Mouse (Mus musculus) embryonic facial prominence, embryonic 14.5 days (tissue): ENCODE results near the gene Dennd6b. TPM values are rescaled to one million over a fixed set of nuclear protein-coding genes. Genes with fewer than 3 reads are reported as not detected.

ENCODE experiments used
- ATAC-seq: fragments of 200-750 bp; cut with Nextera tagmentation; 2 replicates; pipeline ENCODE4 v1.8.0; 2017; ENCODE audit warnings: low read depth, moderate number of reproducible peaks, moderate TSS enrichment
- DNase-seq: peaks from one replicate; pipeline ENCODE4 v3.0.0-alpha.2; 2015; ENCODE audit warnings: low spot score
- H3K27ac ChIP-seq: fragments of 300-500 bp; sonication (generic); replicated peaks from 2 replicates; pipeline ENCODE4 v1.5.1; 2014; ENCODE audit warnings: low read depth, mild to moderate bottlenecking, low read length, moderate library complexity
- H3K27me3 ChIP-seq: fragments of 300-500 bp; sonication (generic); replicated peaks from 2 replicates; pipeline ENCODE4 v1.6.1; 2014; ENCODE audit warnings: low read length; ENCODE audit not compliant: control insufficient read depth, insufficient read depth
- H3K36me3 ChIP-seq: fragments of 300-500 bp; sonication (generic); 2 replicates; pipeline ENCODE4 v1.6.1; 2014; ENCODE audit warnings: low read length, mixed read lengths; ENCODE audit not compliant: control insufficient read depth, insufficient read depth
- H3K4me1 ChIP-seq: fragments of 300-500 bp; sonication (generic); 2 replicates; pipeline ENCODE4 v1.6.1; 2014; ENCODE audit warnings: antibody characterized with exemption, low read length; ENCODE audit not compliant: control insufficient read depth, insufficient read depth
- H3K4me2 ChIP-seq: fragments of 300-500 bp; sonication (generic); 2 replicates; pipeline ENCODE4 v1.6.1; 2014; ENCODE audit warnings: low read depth, mild to moderate bottlenecking, low read length, moderate library complexity, mixed read lengths
- H3K4me3 ChIP-seq: fragments of 300-500 bp; sonication (generic); 2 replicates; pipeline ENCODE4 v1.5.1; 2014; ENCODE audit warnings: low read depth, mild to moderate bottlenecking, low read length
- H3K9ac ChIP-seq: fragments of 300-500 bp; sonication (generic); 2 replicates; pipeline ENCODE4 v1.6.1; 2014; ENCODE audit warnings: low read depth, mild to moderate bottlenecking, low read length, moderate library complexity, mixed read lengths
- H3K9me3 ChIP-seq: fragments of 300-500 bp; sonication (generic); 2 replicates; pipeline ENCODE4 v1.6.1; 2016; ENCODE audit warnings: low read length; ENCODE audit not compliant: control insufficient read depth
- WGBS: fragments of 180-500 bp; shearing (Covaris S2); extraction: QIAGEN DNeasy Blood & Tissue Kit; methylation state at CpG from one replicate; pipeline ENCODE4 v1.1.7; 2014; 5-methylcytosine and 5-hydroxymethylcytosine counted together
- microRNA-seq: library from miRNA; unstranded; fragments of <30 nt; microRNA quantifications from one replicate; pipeline ENCODE4, GENCODE M21; 2016; ENCODE audit warnings: borderline number of aligned reads
- polyA plus RNA-seq: library from polyadenylated mRNA; unstranded; fragments of >200 nt; fragmentation: Nextera tagmentation; extraction: Ambion mirVana; gene quantifications from 2 replicates; pipeline ENCODE4 v1.2.1, GENCODE M21; 2014

Gene Dennd6b
- polyA plus RNA-seq, 1 experiment from 2014 or later, result 11.4 TPM

DNA sequence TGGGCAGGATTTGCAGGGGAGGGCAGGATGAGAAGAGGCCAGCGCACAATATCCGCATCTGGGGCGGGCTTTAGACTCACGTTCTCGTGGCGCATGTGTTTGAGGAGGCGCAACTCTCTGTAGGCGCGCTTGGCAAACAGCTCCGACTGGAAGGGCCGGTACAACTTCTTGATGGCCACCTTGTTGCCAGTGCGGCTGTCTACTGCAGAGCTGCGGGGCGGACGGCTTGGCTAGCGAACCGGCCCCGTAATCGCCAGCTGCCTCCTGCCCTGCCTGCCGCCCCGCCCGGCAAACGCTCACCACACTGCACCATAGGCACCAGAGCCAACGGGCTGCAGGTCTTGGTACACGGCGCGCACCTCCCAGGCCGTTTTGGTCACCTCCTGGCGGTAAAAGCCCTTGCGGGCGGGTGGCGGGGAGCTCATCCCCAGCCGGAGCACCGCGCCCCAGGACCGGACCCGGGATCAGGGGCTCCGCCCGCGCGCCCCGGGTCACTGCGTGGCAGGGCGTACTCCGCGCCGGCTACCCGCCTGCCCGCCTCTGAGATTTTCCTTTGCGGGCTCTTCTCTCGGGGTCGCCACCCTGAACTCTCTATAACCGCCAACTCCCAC, 56.1 kb downstream of the Dennd6b start:
- DNase-seq (peak; percentile 68), ATAC-seq (peak; percentile 48)
- peak overlapping the region; percentile 33 for H3K27ac ChIP-seq
- peak overlapping the region; percentile 62 for H3K9ac ChIP-seq
- H3K4me1 ChIP-seq, result peaks cover 7% of the 10 kb centered on the region; the same call in 1 of the 2 replicates
- H3K4me2 ChIP-seq, result peak overlapping the region; percentile 93
- peak overlapping the region; percentile 49 for H3K4me3 ChIP-seq
- H3K36me3 ChIP-seq, result no peaks in the 10 kb centered on the region
- 2% methylated on average over 26 of the region's 53 CpGs for WGBS
- H3K9me3 ChIP-seq, result no peaks in the 10 kb centered on the region
- peaks cover 45% of the 10 kb centered on the region for H3K27me3 ChIP-seq

DNA sequence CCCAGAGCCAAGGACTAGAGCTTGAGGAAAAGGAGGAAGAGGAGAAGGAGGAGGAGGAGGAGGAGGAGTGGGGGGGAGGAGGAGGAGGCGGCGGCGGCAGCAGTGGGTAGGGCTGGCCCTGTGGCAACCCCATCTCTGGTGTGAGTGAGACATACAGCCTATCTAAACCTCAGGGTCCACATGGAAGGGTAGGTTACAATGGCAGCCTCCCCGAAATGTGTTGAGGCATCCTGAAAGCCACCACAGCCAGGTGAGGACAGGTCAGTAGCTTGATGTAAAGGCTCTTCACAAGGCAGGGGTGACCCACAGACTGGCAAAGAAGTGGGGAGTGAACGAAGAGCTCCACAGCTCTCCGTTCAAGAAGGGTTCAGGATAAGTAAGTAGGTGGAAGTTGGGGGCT, 57.8 kb downstream of the Dennd6b start:
- Histone ChIP-seq H3K4me1 (peaks cover 7% of the 10 kb centered on the region; the same call in 1 of the 2 replicates), H3K27ac (no peak overlapping the region), H3K27me3 (peaks cover 45% of the 10 kb centered on the region), H3K36me3 (no peaks in the 10 kb centered on the region), H3K4me2 (no peak overlapping the region), H3K9me3 (no peaks in the 10 kb centered on the region), H3K4me3 (no peak overlapping the region), H3K9ac (no peak overlapping the region)
- ATAC-seq (no peak), DNase-seq (no peak)
- 94% methylated on average over 6 of the region's 6 CpGs for WGBS

GRCm38 (mm10) chr15:89138046-89138405, 58.3 kb downstream of the Dennd6b start:
- Histone ChIP-seq H3K9me3 (no peaks in the 10 kb centered on the region), H3K27me3 (peaks cover 45% of the 10 kb centered on the region), H3K36me3 (no peaks in the 10 kb centered on the region), H3K9ac (no peak overlapping the region), H3K4me2 (no peak overlapping the region), H3K27ac (no peak overlapping the region), H3K4me3 (no peak overlapping the region), H3K4me1 (peaks cover 7% of the 10 kb centered on the region; the same call in 1 of the 2 replicates)
- ATAC-seq (no peak), DNase-seq (no peak)
- WGBS, result 89% methylated on average over 7 of the region's 7 CpGs

GRCm38 (mm10) chr15:89137378-89138045, 58.8 kb downstream of the Dennd6b start:
- no peak overlapping the region for H3K27ac ChIP-seq
- no peak overlapping the region for H3K9ac ChIP-seq
- no peak overlapping the region for H3K4me3 ChIP-seq
- no peak overlapping the region for H3K4me2 ChIP-seq
- peaks cover 41% of the 10 kb centered on the region for H3K27me3 ChIP-seq
- 57% methylated on average over 11 of the region's 11 CpGs for WGBS
- no peak for DNase-seq
- ATAC-seq, result no peak
- H3K36me3 ChIP-seq, result no peaks in the 10 kb centered on the region
- peaks cover 7% of the 10 kb centered on the region; the same call in 1 of the 2 replicates for H3K4me1 ChIP-seq
- no peaks in the 10 kb centered on the region for H3K9me3 ChIP-seq

GRCm38 (mm10) chr15:89136461-89137155, 59.7 kb downstream of the Dennd6b start:
- 92% methylated on average over 5 of the region's 5 CpGs for WGBS
- Histone ChIP-seq H3K27me3 (peaks cover 32% of the 10 kb centered on the region), H3K4me1 (peaks cover 7% of the 10 kb centered on the region; the same call in 1 of the 2 replicates), H3K27ac (no peak overlapping the region), H3K9ac (no peak overlapping the region), H3K4me3 (no peak overlapping the region), H3K9me3 (no peaks in the 10 kb centered on the region), H3K4me2 (no peak overlapping the region), H3K36me3 (no peaks in the 10 kb centered on the region)
- DNase-seq (no peak), ATAC-seq (no peak)

Small RNA genes lying within 50 kb of the gene (microRNA-seq; reads per million reads assigned to microRNA genes)
- 1.3 reads per million for gene Mir6958
- not detected for gene Mir7118

Other genes with a start within 250 kb of the Dennd6b start
- gene Ttll8, start 242.1 kb downstream of the Dennd6b start, polyA plus RNA-seq, result 0.17 TPM in 1 of 2 replicates, not detected in the other
- 0.26 and 0.33 TPM in 2 replicates for gene Mlc1, start 217.5 kb downstream of the Dennd6b start, polyA plus RNA-seq
- 0.26 and 0.50 TPM in 2 replicates for gene Mov10l1, start 213.6 kb downstream of the Dennd6b start, polyA plus RNA-seq
- 0.42 and 0.50 TPM in 2 replicates for gene Panx2, start 136.8 kb downstream of the Dennd6b start, polyA plus RNA-seq
- 41.4 and 46.8 TPM in 2 replicates for gene Trabd, start 121.4 kb downstream of the Dennd6b start, polyA plus RNA-seq
- gene Selenoo, start 107.4 kb downstream of the Dennd6b start, polyA plus RNA-seq, result 18.3 and 18.5 TPM in 2 replicates
- gene Tubgcp6, start 73.4 kb downstream of the Dennd6b start, polyA plus RNA-seq, result 13.9 and 16.9 TPM in 2 replicates
- gene Hdac10, start 67.8 kb downstream of the Dennd6b start, polyA plus RNA-seq, result 15.5 and 17.8 TPM in 2 replicates
- 13.6 and 14.2 TPM in 2 replicates for gene Mapk12, start 55.8 kb downstream of the Dennd6b start, polyA plus RNA-seq
- 7.8 and 8.6 TPM in 2 replicates for gene Mapk11, start 46.9 kb downstream of the Dennd6b start, polyA plus RNA-seq
- 158 and 169 TPM in 2 replicates for gene Plxnb2, start 15.7 kb downstream of the Dennd6b start, polyA plus RNA-seq
- 27.3 and 32.2 TPM in 2 replicates for gene Ppp6r2, start 15.1 kb upstream of the Dennd6b start, polyA plus RNA-seq
- gene Sbf1, start 118.8 kb upstream of the Dennd6b start, polyA plus RNA-seq, result 58.2 and 65.6 TPM in 2 replicates
- 0.21 TPM in 1 of 2 replicates, not detected in the other for gene Adm2, start 126.2 kb upstream of the Dennd6b start, polyA plus RNA-seq
- not detected in 2 replicates for gene Miox, start 137.9 kb upstream of the Dennd6b start, polyA plus RNA-seq
- 47.8 and 59.1 TPM in 2 replicates for gene Lmf2, start 159.2 kb upstream of the Dennd6b start, polyA plus RNA-seq
- gene Ncaph2, start 159.2 kb upstream of the Dennd6b start, polyA plus RNA-seq, result 139 and 162 TPM in 2 replicates
- 6.0 and 6.3 TPM in 2 replicates for gene Sco2, start 177.3 kb upstream of the Dennd6b start, polyA plus RNA-seq
- 1.6 TPM in 2 replicates for gene Tymp, start 180.5 kb upstream of the Dennd6b start, polyA plus RNA-seq
- gene Odf3b, start 182.8 kb upstream of the Dennd6b start, polyA plus RNA-seq, result 1.3 and 1.7 TPM in 2 replicates
- not detected in 2 replicates for gene Klhdc7b, start 188.4 kb upstream of the Dennd6b start, polyA plus RNA-seq
- not detected in 2 replicates for gene Syce3, start 214.0 kb upstream of the Dennd6b start, polyA plus RNA-seq
- 3.9 and 7.7 TPM in 2 replicates for gene Cpt1b, start 229.4 kb upstream of the Dennd6b start, polyA plus RNA-seq
- gene C730034F03Rik, start 233.1 kb upstream of the Dennd6b start, polyA plus RNA-seq, result 1.1 and 2.3 TPM in 2 replicates
- not detected in 2 replicates for gene Gm44502, start 233.2 kb upstream of the Dennd6b start, polyA plus RNA-seq
- gene Chkb, start 233.4 kb upstream of the Dennd6b start, polyA plus RNA-seq, result 44.7 and 48.1 TPM in 2 replicates